Mouse (Mus musculus) embryonic stem cell, embryonic (primary cell): ENCODE measurements around the gene Ppm1l.

Source experiments
- CTCF ChIA-PET, 4 experiments: fragments of 300-600 bp in 2 of 4; fragments of 350-600 bp in 2 of 4; sonication (Branson Sonifier 250); formaldehyde crosslinking; loops; one replicate each; lab custom pipeline; 2022; ENCODE audit warnings: inconsistent platforms in 2 of 4; lab: Charles Lee
- POLR2A ChIA-PET, 4 experiments: fragments of 300-600 bp in 2 of 4; fragments of 350-600 bp in 2 of 4; sonication (Branson Sonifier 250); formaldehyde crosslinking; loops; one replicate each; lab custom pipeline; 2022; ENCODE audit warnings: antibody characterized with exemption in 4 of 4, inconsistent platforms in 1 of 4; lab: Charles Lee

The Ppm1l gene

DNA sequence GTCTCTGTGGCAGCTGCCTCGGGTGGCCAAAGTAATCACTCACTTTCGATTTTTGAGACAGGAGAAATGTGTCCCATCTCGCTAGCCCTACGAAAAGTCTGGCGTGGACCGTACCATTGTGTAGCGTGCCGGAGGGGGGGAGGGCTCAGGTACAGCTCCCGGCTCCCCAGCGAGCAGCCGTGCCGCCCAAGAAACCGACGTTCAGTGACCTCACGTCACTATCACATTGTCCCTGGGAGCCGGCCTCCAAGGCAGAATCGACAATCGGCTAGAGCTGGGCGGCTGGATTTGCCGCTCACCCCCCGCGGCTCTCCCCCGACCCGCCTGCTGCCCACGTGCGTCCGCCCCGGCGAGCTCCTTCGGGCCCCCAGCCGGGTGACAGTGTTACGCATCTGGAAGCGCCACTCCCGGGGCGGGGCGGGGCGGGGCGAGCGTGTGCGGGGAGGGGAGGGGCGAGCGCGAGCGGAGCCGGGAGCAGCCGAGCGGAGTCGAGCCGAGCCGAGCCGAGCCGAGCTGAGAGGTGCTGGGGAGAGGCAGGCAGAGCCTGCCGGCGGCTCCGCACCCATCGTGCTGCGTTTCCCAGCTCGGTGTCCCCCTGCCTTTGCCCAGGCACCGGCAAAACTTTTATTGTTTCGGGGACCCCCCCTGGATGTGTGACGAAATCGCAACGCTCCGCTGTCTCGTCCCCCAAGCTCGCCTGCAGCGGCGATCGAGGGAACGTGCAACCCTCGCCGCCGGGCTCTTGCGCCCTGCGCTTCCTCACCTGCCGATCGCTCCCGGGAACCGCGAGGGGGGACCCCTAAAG lies at the start of gene Ppm1l:
Gene Ppm1l (plus strand): TSS at position 471 of the 805 bp plus-strand sequence.
- CTCF ChIA-PET: interaction anchor here (0.7 to 1.0 kb wide), 5 partner anchors 78 to 1010 kb away, joined by 3 to 7 read pairs (median 4); no protein-coding TSS in a partner anchor

DNA sequence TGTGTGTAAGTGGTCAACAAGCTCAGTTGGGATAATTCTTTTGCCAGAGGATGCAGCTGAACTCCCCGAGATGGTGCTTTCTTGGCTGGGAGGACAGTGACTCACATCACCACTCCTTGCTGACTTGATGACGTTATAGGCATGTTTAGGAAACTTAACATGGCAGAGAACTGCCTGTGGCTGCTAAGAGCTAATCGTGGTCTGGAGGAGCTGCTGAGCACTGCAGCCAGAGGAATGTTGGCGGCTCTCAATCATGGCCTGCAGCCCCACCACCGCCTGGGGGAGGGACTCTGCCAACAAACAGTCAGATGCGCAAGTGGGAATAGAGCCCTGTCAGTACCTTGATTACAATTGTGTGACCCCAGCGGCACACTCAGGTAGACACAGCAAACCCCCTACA lies 44.8 kb upstream of the Ppm1l start:
- ChIA-PET POLR2A (interaction anchor here in 1 of 4 experiments (0.7 kb wide), 1 partner anchor 18 kb away, joined by 3 read pairs; no protein-coding TSS in a partner anchor), CTCF (interaction anchor here in 1 of 4 experiments (0.6 kb wide), 1 partner anchor 11 kb away, joined by 3 read pairs; no protein-coding TSS in a partner anchor)

More for the DNA sequence above, at the start of gene Ppm1l:
- POLR2A ChIA-PET: interaction anchor here (0.5 to 1.9 kb wide), 47 partner anchors 9 to 1754 kb away, joined by 3 to 10 read pairs (median 4); partner anchors contain the start of genes Kpna4 (in 3 of the 4), Nmd3 (in 1 of the 4) and Trim59 (in 1 of the 4)

- CTCF ChIA-PET: interaction anchor here in 2 of 4 experiments (0.6 to 0.7 kb wide), 2 partner anchors 13 to 475 kb away, joined by 3 to 4 read pairs; no protein-coding TSS in a partner anchor
- POLR2A ChIA-PET: interaction anchor here in 1 of 4 experiments (1.0 kb wide), 2 partner anchors 17 to 195 kb away, joined by 3 read pairs; no protein-coding TSS in a partner anchor
These were observed 42.5 kb upstream of the Ppm1l start for GRCm38 (mm10) chr3:69274018-69274663.

DNA sequence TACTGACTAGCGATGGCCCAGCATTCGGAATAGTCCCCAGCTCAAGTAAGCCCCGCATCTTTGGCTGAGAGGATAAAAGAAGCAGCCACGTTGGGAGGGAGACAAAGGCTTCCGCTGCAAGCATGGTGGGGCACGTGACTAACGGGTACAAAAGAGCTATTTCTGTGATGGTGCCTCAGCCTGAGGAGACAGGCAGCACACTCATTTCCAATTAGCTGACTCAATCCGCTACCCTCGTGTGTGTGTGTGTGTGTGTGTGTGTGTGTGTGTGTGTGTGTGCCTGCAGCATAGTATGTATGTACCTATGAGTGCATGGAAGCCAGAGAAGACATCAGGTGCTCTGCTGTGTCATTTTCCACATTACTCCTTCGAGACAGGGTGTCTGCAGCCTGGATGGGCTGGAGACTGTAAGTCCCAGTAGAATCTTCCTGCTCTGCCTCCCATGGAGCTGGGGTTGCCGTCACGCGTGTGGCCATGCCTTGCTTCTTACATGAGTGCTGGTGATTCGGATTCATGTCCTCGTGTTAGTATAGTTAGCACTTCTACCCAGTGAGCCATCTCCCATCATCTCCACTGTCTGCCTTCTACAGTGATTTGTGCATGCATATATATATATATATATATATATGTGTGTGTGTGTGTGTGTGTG lies 41.9 kb upstream of the Ppm1l start:
- CTCF ChIA-PET: interaction anchor here in 2 of 4 experiments (0.6 to 0.7 kb wide), 2 partner anchors 12 to 474 kb away, joined by 3 to 4 read pairs; no protein-coding TSS in a partner anchor
- POLR2A ChIA-PET: interaction anchor here in 1 of 4 experiments (1.0 kb wide), 2 partner anchors 18 to 194 kb away, joined by 3 read pairs; no protein-coding TSS in a partner anchor

DNA sequence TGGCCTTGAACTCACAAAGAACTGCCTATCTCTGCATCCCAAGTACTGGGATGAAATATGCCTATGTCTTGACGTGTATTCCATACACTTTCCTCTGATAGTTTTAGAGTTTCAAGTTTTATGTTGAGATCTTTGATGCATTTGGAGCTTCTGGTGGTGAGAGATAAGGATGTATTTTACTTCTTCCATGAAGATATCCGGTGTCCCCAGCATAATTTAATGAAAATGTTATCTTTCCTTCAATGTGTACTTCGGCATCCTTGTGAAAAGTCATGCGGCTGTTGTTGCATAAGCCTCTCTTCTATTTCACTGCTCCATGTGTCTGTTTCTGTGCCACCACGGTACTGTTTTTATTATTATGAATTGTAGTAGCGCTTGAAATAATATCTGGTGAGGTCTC lies 38.0 kb upstream of the Ppm1l start:
- POLR2A ChIA-PET: no interaction called here
- CTCF ChIA-PET: interaction anchor here in 1 of 4 experiments (0.6 kb wide), 1 partner anchor 121 kb away, joined by 3 read pairs; no protein-coding TSS in a partner anchor

- CTCF ChIA-PET: no interaction called here
- POLR2A ChIA-PET: interaction anchor here in 1 of 4 experiments (1.1 kb wide), 1 partner anchor 173 kb away, joined by 3 read pairs; no protein-coding TSS in a partner anchor
These were observed 34.3 kb upstream of the Ppm1l start for GRCm38 (mm10) chr3:69282406-69282805.

GRCm38 (mm10) chr3:69283085-69283847 lies 33.4 kb upstream of the Ppm1l start:
- ChIA-PET POLR2A (interaction anchor here in 1 of 4 experiments (1.1 kb wide), 1 partner anchor 172 kb away, joined by 3 read pairs; no protein-coding TSS in a partner anchor), CTCF (interaction anchor here in 3 of 4 experiments (0.5 to 1.0 kb wide), 4 partner anchors 12 to 268 kb away, joined by 3 to 4 read pairs (median 3); no protein-coding TSS in a partner anchor)

DNA sequence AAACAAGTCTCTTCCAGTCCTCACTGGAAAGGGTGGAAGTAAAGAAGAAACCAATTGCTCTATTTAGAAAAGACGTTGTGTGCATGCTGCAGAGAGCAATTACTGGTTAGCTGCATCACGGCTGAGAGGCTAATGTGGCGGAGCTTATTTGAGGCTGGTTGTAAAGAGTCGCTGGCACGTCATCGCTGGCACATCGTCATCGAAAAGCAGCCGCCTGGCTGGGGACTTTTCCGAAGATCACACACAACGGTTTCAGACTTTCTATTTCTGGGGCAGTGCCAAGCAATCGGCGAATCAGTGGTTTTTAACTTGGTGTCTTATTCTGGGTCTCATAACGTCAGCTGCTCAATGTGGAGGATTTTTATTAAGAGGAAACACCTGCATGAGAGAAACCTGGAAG lies 26.8 kb upstream of the Ppm1l start:
- POLR2A ChIA-PET: no interaction called here
- CTCF ChIA-PET: no interaction called here

DNA sequence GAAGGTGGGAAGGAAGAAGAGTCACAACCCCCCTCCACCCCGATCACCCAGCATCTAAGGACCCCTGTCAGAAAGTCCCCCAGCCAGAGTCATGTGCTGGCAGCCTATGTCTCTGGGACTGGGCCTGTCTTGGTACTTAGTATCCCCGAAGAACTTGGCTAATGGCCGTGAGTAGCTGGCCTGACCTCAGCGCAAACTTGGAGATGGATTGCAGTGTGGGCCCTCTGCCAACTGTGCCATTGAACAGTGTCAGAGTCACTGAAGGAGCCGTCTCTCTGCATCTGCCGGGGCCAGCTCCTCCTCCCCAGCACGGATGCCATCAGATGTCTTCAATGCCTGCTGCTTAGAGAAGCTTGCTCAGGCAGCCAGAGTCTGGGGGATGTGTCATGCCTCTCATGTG lies 26.4 kb upstream of the Ppm1l start:
- POLR2A ChIA-PET: no interaction called here
- CTCF ChIA-PET: interaction anchor here in 1 of 4 experiments (0.6 kb wide), 1 partner anchor 58 kb away, joined by 3 read pairs; no protein-coding TSS in a partner anchor

DNA sequence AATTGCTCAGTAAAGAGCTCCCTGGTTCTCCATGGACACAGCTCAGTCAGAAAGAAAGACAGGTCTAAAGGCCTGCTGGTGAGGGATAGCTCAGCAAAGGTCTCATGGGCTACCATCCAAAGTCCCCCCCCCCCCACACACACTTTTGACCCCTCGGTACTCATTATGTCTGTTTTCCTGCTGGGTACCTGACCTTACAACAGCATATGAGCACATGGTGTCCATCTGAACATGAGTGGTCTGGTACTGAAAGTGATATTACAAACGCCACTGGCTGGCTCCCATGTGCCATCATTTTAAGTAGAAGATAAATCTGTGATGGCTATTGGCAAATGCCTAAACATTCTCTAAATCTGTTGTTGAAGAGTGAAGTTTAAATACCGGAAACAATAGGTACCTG lies 25.8 kb upstream of the Ppm1l start:
- ChIA-PET CTCF (interaction anchor here in 1 of 4 experiments (0.6 kb wide), 1 partner anchor 59 kb away, joined by 3 read pairs; no protein-coding TSS in a partner anchor), POLR2A (no interaction called here)

GRCm38 (mm10) chr3:69292628-69293027 lies 24.0 kb upstream of the Ppm1l start:
- POLR2A ChIA-PET: interaction anchor here in 2 of 4 experiments (0.7 to 0.9 kb wide), 2 partner anchors 30 to 88 kb away, joined by 3 read pairs; no protein-coding TSS in a partner anchor
- CTCF ChIA-PET: interaction anchor here in 1 of 4 experiments (0.7 kb wide), 1 partner anchor 14 kb away, joined by 3 read pairs; no protein-coding TSS in a partner anchor

GRCm38 (mm10) chr3:69296270-69296669 lies 20.4 kb upstream of the Ppm1l start:
- ChIA-PET CTCF (interaction anchor here in 1 of 4 experiments (0.5 kb wide), 1 partner anchor 143 kb away, joined by 3 read pairs; no protein-coding TSS in a partner anchor), POLR2A (interaction anchor here in 1 of 4 experiments (1.1 kb wide), 1 partner anchor 20 kb away, joined by 3 read pairs; the partner anchor contains the start of gene Ppm1l)

DNA sequence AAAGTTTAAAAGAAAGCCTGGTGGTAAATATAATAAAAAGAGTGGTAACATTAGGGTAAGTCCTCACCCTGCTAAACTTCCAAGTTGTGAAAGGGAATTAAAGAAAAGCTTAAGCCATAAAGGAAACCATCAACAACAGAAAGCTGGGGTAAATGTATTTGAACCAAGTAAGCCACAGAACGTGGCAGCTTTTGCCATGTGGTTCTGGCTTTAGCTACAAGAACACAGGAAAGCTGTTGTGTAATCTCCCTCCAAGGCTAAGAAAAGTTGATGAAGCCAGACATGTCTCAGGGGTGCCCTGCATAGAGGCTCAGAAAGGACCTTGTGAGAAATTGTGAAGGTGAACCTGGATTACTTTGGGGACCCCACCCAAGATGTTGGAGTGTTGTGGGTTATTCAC lies 16.5 kb upstream of the Ppm1l start:
- ChIA-PET CTCF (no interaction called here), POLR2A (interaction anchor here in 2 of 4 experiments (1.0 to 1.1 kb wide), 2 partner anchors 8 to 16 kb away, joined by 3 read pairs; partner anchors contain the start of gene Ppm1l (in 1 of the 2))

DNA sequence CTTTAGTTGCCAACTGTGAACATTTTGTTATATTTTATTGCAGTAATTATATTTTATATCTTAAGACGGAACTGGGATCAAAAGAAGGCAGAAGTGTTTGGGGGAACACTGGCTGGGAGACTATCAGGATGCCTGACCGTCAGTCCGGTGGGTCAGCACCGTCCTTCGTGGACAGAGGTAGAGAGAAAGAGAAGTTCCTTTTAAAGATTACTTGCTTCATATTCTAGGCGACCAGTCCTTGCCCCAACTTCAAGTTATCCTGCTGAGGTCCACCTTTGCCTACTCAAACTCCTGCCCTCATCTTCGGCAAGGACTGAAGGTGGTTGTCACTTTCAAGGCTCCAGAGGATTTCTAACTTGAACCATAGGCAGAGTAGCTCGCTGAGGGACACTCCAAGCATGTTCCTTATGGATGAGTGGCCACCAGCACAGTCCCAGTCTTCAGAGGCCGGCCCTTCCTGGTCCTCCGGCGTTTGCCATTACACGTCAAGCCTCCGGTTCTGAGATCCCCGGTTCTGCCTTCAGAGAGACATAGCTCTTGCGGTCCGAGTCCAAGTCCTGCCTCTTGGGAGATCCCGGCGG lies 761 bp upstream of the Ppm1l start:
- POLR2A ChIA-PET: interaction anchor here in 3 of 4 experiments (0.6 to 1.9 kb wide), 42 partner anchors 9 to 1754 kb away, joined by 3 to 10 read pairs (median 4); partner anchors contain the start of genes Kpna4 (in 3 of the 3), Nmd3 (in 1 of the 3) and Trim59 (in 1 of the 3)
- CTCF ChIA-PET: interaction anchor here in 3 of 4 experiments (0.7 to 1.0 kb wide), 4 partner anchors 77 to 1009 kb away, joined by 3 to 7 read pairs (median 4); no protein-coding TSS in a partner anchor

DNA sequence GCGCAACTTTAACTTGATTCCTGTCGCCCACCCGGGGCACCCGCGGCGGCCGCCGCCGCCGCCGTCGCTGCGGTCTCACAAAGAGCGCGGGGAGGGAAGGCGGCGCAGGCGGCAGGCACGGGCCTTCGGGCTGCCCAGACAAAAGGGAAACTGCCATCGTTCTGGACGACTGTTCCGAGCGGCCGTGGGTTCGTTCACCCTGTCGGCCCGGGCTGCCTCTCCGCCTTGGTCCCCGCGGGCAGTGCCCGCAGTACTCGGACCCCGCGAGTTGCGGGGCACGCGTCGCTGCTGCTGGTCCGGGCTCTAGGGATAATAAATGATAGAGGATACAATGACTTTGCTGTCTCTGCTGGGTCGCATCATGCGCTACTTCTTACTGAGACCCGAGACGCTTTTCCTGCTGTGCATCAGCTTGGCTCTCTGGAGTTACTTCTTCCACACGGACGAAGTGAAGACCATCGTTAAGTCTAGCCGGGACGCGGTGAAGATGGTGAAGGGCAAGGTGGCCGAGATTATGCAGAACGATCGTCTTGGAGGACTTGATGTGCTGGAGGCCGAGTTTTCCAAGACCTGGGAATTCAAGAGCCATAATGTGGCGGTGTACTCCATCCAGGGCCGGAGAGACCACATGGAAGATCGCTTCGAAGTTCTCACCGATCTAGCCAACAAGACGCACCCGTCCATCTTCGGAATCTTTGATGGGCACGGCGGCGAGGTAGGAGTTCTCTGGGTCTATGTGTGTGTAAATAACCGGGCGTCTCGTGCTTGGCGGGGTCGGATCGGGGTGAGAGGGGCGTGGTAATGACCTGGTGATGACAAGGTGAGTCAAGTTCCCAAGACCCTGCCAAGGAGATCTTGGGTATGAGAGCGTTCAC lies 827 bp downstream of the Ppm1l start:
- CTCF ChIA-PET: no interaction called here
- POLR2A ChIA-PET: interaction anchor here in 2 of 4 experiments (0.6 to 1.9 kb wide), 12 partner anchors 8 to 309 kb away, joined by 3 to 10 read pairs (median 4); partner anchors contain the start of genes Kpna4 (in 1 of the 2) and Trim59 (in 1 of the 2)
